Mouse (Mus musculus): ENCODE measurements at regions not wholly inside any gene's neighbourhood (a gene's known extent, or its start where the extent isn't known, plus 50 kb on each side); places are given as distances from the start of the nearest gene placed in this dataset.

GRCm38 (mm10) chr1:189105276-189105675, 97.6 kb upstream of the Kctd3 start:
- WGBS = 83% methylated on average over 4 of the region's 4 CpGs
- no peak overlapping the region for H3K4me3 ChIP-seq
- no peak overlapping the region for H3K27ac ChIP-seq
- DNase-seq = no peak
- no peaks in the 10 kb centered on the region for H3K27me3 ChIP-seq (ENCODE audit: control insufficient read depth, insufficient read depth, low read length)
- H3K9ac ChIP-seq (ENCODE audit: low read depth, low read length) = no peak overlapping the region
- no peaks in the 10 kb centered on the region for H3K79me2 ChIP-seq (replicated peaks; ENCODE audit: control insufficient read depth, insufficient read depth, low read length)
- intact Hi-C loops (cut with DNase I) = no loop called here
- no peaks in the 10 kb centered on the region for H3K36me3 ChIP-seq (ENCODE audit: control insufficient read depth, insufficient read depth, low read length)
- no peak for TF ChIP-seq EP300 (IDR thresholded peaks at IDR 0.05; ENCODE audit: insufficient read depth, low read depth, low read length)
- no peak for TF ChIP-seq POLR2A (IDR thresholded peaks at IDR 0.05; ENCODE audit: insufficient read depth, low read depth, low read length)
- no peak for TF ChIP-seq CTCF (IDR thresholded peaks at IDR 0.05)
- no peaks in the 10 kb centered on the region for H3K4me1 ChIP-seq (ENCODE audit: control insufficient read depth, insufficient read depth, low read length)

- 23% methylated on average over 3 of the region's 3 CpGs for WGBS
- Histone ChIP-seq H3K9ac (ENCODE audit: low read depth, low read length) (no peak overlapping the region), H3K36me3 (ENCODE audit: control insufficient read depth, insufficient read depth, low read length) (no peaks in the 10 kb centered on the region), H3K27me3 (ENCODE audit: control insufficient read depth, insufficient read depth, low read length) (no peaks in the 10 kb centered on the region), H3K79me2 (replicated peaks; ENCODE audit: control insufficient read depth, insufficient read depth, low read length) (no peaks in the 10 kb centered on the region; the same call in 1 of the 2 replicates), H3K4me1 (ENCODE audit: control insufficient read depth, insufficient read depth, low read length) (no peaks in the 10 kb centered on the region), H3K27ac (no peak overlapping the region), H3K4me3 (no peak overlapping the region)
- TF ChIP-seq CTCF (IDR thresholded peaks at IDR 0.05) = no peak
- TF ChIP-seq EP300 (IDR thresholded peaks at IDR 0.05; ENCODE audit: insufficient read depth, low read depth, low read length) = no peak
- TF ChIP-seq POLR2A (IDR thresholded peaks at IDR 0.05; ENCODE audit: insufficient read depth, low read depth, low read length) = no peak
- no peak for DNase-seq
- intact Hi-C loops (cut with DNase I) = no loop called here
These were observed 95.1 kb upstream of the Kctd3 start for GRCm38 (mm10) chr1:189102781-189103180.

GRCm38 (mm10) chr1:189099121-189099520, 91.5 kb upstream of the Kctd3 start:
- no peak overlapping the region for H3K4me3 ChIP-seq
- intact Hi-C loops (cut with DNase I) = no loop called here
- no peak overlapping the region for H3K9ac ChIP-seq (ENCODE audit: low read depth, low read length)
- TF ChIP-seq EP300 (IDR thresholded peaks at IDR 0.05; ENCODE audit: insufficient read depth, low read depth, low read length) (no peak), POLR2A (IDR thresholded peaks at IDR 0.05; ENCODE audit: insufficient read depth, low read depth, low read length) (no peak), CTCF (IDR thresholded peaks at IDR 0.05) (no peak)
- no peak for DNase-seq
- no peaks in the 10 kb centered on the region for H3K4me1 ChIP-seq (ENCODE audit: control insufficient read depth, insufficient read depth, low read length)
- H3K27ac ChIP-seq = no peak overlapping the region
- no peaks in the 10 kb centered on the region for H3K36me3 ChIP-seq (ENCODE audit: control insufficient read depth, insufficient read depth, low read length)
- WGBS = 73% methylated on average over 2 of the region's 2 CpGs
- H3K27me3 ChIP-seq (ENCODE audit: control insufficient read depth, insufficient read depth, low read length) = no peaks in the 10 kb centered on the region
- H3K79me2 ChIP-seq (replicated peaks; ENCODE audit: control insufficient read depth, insufficient read depth, low read length) = no peaks in the 10 kb centered on the region; the same call in 1 of the 2 replicates

- DNase-seq = no peak
- no peak overlapping the region for H3K27ac ChIP-seq
- H3K36me3 ChIP-seq (ENCODE audit: control insufficient read depth, insufficient read depth, low read length) = no peaks in the 10 kb centered on the region
- whole genome bisulfite sequencing = 86% methylated on average over 3 of the region's 3 CpGs
- no peaks in the 10 kb centered on the region for H3K27me3 ChIP-seq (ENCODE audit: control insufficient read depth, insufficient read depth, low read length)
- H3K4me3 ChIP-seq = no peak overlapping the region
- TF ChIP-seq EP300 (IDR thresholded peaks at IDR 0.05; ENCODE audit: insufficient read depth, low read depth, low read length) (no peak), CTCF (IDR thresholded peaks at IDR 0.05) (no peak)
- H3K9ac ChIP-seq (ENCODE audit: low read depth, low read length) = no peak overlapping the region
- H3K4me1 ChIP-seq (ENCODE audit: control insufficient read depth, insufficient read depth, low read length) = no peaks in the 10 kb centered on the region
- intact Hi-C loops (cut with DNase I) = no loop called here
- H3K79me2 ChIP-seq (replicated peaks; ENCODE audit: control insufficient read depth, insufficient read depth, low read length) = no peaks in the 10 kb centered on the region
These were observed 85.2 kb upstream of the Kctd3 start for GRCm38 (mm10) chr1:189092819-189093218.

DNA sequence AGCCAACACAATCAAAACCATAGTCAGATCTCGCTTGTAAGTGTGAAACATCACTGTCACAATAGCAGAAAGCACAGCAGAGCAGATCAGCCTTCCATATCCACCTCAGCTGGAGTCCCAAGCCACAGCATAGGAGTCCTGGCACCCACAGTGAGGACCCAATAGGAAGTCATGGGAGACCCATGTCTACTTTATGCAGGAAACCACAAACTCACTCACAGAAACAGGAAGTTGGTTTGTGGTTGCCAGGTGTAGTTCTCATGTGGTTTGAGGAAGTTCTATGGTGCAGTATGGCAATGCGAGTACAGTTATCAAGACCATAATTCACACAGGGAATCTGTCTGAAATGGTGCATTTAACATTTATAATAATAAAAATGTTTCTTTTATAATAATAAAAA, 77.6 kb upstream of the Kctd3 start:
- Histone ChIP-seq H3K27ac (no peak overlapping the region), H3K79me2 (replicated peaks; ENCODE audit: control insufficient read depth, insufficient read depth, low read length) (no peaks in the 10 kb centered on the region), H3K4me3 (no peak overlapping the region), H3K27me3 (ENCODE audit: control insufficient read depth, insufficient read depth, low read length) (no peaks in the 10 kb centered on the region), H3K4me1 (ENCODE audit: control insufficient read depth, insufficient read depth, low read length) (peaks cover 4% of the 10 kb centered on the region), H3K36me3 (ENCODE audit: control insufficient read depth, insufficient read depth, low read length) (no peaks in the 10 kb centered on the region), H3K9ac (ENCODE audit: low read depth, low read length) (no peak overlapping the region)
- intact Hi-C loops (cut with DNase I) = no loop called here
- 94% methylated on average over 2 of the region's 2 CpGs for WGBS
- no peak for DNase-seq
- TF ChIP-seq EP300 (IDR thresholded peaks at IDR 0.05; ENCODE audit: insufficient read depth, low read depth, low read length) (no peak), CTCF (IDR thresholded peaks at IDR 0.05) (no peak), POLR2A (IDR thresholded peaks at IDR 0.05; ENCODE audit: insufficient read depth, low read depth, low read length) (no peak)

DNA sequence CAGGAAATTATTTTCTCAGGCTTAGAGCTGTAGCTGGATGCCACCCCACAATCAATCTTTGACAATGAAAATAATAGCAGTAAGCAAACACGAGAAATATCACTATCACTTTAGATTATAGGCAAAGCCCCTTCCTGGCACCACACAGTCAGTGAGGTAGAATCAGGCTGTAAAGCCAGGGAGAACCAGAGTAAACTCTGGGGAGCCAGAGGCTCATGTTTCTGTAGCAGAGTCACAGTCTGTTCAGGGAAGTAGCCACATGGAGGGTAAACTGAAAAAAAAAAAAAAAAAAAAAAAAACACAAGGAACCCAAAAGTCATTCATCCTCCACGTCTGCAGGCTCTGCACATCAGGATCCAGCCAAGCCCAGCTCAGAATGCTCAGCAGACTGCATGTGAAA, 73.6 kb upstream of the Kctd3 start:
- Histone ChIP-seq H3K36me3 (ENCODE audit: control insufficient read depth, insufficient read depth, low read length) (no peaks in the 10 kb centered on the region), H3K27me3 (ENCODE audit: control insufficient read depth, insufficient read depth, low read length) (no peaks in the 10 kb centered on the region), H3K4me1 (ENCODE audit: control insufficient read depth, insufficient read depth, low read length) (peaks cover 7% of the 10 kb centered on the region), H3K4me3 (no peak overlapping the region), H3K27ac (no peak overlapping the region), H3K79me2 (replicated peaks; ENCODE audit: control insufficient read depth, insufficient read depth, low read length) (no peaks in the 10 kb centered on the region), H3K9ac (ENCODE audit: low read depth, low read length) (no peak overlapping the region)
- TF ChIP-seq EP300 (IDR thresholded peaks at IDR 0.05; ENCODE audit: insufficient read depth, low read depth, low read length) (no peak), POLR2A (IDR thresholded peaks at IDR 0.05; ENCODE audit: insufficient read depth, low read depth, low read length) (no peak), CTCF (IDR thresholded peaks at IDR 0.05) (no peak)
- intact Hi-C loops (cut with DNase I) = loop anchor here (2.0 to 5.0 kb wide), 2 partner anchors 52 to 86 kb away; no protein-coding TSS in a partner anchor
- WGBS = 37% methylated on average over 2 of the region's 2 CpGs
- no peak for DNase-seq
